Mouse (Mus musculus): Measurements from ENCODE around the gene Pgpep1l. TPM values are rescaled to one million over a fixed set of nuclear protein-coding genes. Genes with fewer than 3 reads are reported as not detected.

Gene Pgpep1l
- total RNA-seq, 2 experiments from 2014 or later, result not detected

DNA sequence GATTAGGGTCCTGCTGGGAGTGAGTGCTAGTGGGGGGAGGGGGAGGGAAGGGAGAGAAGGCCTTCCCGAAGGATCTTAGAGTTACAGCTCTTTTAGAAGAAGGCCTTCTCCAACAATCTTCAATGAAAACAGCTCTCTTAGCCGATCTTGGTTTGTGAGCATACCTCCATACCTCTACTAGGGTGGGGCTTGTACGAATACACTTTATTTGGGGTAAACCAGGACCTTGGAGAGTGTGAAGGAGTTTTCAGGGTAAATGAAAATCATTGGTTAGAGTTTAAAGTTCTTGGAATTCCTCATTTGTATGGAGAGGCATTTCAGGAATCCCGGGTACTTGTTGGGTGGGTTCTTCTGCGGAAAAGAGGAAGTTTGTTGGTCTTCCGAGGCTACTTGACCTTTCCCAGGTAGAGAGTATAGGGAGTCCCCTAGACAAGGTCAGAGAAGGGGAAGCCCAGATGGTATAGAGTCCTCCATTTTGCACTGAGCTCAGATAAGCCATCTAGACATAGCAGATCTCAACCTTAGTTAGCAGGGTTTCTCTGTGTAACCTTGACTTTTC, 4.4 kb downstream of the Pgpep1l start:
- no peak for DNase-seq

DNA sequence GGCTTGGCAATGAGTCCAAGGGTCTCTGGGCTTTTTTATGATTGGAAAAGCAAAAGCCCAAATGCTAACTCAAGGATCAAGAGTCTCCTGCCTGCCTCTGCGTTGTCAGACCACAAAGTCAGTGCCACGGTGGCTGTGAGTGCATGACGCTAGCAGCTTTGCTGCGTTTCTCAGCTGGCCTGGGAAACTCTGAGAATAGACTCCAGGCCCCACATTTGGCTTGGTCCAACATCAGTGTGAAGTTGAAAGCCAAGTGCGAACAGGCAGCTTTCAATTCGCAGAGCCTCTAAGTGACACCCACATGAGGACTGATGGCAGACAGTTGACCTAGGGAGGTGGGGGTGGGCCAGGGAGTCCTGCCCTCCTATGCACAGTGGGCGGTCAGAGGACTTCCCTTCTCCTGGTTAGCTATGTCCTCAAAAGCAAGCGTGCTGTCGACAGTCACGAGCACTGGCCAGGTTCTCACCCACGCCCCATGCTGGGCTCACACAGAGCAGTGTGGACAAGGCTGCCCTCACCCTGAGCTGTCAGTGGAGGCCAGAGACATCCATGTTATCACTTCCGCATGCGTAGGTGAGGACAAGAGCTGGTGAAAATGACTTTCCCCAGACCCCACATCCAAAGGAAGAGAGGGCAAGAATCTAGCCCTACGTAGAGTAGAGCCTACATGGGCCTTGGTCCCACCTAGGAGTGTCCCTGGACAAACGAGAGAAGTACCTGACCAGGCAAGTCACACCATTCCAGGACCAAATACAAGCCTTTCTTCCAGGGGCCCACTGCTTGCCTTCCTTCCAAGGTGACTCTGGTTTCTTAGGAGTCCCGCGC, 5.5 kb downstream of the Pgpep1l start:
- DNase-seq, result no peak

DNA sequence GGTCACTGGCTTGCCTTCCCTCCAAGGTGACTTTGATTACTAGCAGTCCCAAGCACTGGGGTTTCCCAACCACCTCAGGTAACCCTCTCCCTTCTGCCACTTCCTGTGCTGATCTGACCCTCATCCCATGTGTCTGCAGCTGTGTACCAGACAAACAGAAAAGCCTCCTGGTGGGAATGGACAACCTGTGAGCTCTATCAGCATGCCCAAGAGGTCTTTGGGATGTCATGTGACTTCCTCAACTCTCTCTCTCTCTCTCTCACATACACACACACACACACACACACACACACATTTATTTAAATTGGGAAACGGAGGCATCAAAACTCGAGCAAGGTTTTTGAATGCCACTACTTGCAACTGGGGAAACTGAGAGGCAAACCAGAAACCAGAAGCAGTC, 6.3 kb downstream of the Pgpep1l start:
- no peak for DNase-seq

DNA sequence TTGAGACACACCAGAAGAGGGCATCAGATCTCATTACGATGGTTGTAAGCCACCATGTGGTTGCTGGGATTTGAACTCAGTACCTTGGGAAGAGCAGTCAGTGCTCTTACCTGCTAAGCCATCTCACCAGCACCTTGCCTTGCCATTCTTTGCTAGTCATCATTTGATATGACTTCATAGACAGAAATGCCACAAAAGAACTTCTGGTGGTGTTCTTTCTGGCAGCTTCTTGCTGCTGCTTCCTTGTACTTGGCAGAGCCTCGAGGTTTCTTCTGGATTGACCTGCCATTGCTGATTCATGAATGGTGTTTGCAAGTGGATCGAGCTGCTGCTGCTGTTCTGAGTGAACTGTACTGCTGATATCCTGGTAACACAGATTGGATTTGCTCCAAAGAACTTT, 13.1 kb downstream of the Pgpep1l start:
- no peak for DNase-seq

DNA sequence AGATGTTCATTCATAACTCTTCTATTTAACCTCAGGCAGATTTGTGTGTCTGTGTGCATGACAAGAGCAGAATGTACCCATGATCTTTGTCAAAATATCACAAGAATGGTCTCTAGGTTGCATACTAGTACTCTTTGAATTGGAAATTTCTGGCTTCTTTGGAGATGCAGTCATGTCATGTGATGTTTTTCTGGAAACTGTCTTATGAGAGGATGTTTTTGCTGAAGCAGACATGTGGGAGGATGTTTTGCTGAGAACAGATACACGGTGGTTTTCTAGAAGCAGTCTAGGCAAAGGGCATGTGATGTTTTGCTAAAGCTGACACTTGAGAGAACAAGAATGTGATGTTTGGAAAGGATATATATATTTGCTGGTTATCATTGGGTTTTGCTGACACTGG, 13.6 kb downstream of the Pgpep1l start:
- DNase-seq, result no peak

DNA sequence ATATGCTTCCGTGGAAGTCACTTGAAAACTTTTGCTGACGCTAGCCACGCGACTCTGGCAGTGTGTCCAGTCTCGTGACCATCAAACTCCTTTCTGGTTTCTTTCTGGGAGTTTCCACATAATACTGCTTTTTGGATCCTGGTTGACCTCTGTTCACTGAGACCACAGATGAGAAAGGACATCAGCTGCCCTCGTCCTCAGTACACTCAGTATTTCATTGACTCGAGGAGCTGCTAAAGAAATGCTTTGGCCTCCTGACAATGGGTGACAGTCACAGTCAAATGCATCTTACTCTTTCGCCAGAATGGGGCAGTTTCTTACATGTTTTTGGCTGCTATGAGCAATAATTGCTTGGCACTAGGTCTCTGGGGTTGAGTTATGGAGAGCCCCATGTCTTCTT, 17.8 kb downstream of the Pgpep1l start:
- no peak for DNase-seq

DNA sequence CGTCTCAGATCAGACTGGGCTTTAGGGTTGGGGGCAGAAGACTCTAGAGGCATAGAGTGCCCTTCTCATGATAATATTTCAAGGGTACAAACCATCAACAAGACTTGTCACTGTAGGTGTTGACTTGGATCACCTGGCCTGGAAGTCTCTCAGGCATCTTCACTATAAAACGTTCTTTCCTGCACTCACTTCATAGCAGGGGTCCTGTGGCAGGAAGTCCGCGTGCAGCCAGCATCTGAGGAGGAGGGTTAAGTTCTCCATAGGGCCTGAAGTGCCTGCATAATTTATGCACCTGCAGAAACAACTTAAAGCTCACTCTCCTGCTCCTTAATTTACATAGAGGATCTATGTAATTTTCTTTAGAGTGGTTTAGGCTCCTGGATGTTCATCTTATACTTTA, 18.4 kb downstream of the Pgpep1l start:
- DNase-seq, result no peak

DNA sequence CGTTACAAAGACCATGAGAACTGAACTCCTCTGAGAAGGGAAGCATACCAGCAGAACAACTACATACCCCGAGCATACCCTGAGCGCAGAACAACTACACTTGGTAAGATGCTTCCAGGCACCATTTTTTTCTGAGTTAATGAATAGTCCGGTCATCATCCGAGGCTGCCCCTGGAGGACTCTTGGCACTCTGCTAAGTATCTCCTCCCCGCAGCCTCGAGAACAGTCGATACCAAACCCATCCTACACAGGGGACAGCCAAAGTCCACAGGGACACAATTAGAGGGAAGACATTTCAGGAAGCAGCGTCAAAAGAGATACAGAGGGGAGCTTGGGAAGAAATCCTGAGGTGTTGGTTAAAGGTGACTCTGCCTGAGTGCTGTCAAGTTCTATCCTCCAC, 22.8 kb downstream of the Pgpep1l start:
- no peak for DNase-seq

DNA sequence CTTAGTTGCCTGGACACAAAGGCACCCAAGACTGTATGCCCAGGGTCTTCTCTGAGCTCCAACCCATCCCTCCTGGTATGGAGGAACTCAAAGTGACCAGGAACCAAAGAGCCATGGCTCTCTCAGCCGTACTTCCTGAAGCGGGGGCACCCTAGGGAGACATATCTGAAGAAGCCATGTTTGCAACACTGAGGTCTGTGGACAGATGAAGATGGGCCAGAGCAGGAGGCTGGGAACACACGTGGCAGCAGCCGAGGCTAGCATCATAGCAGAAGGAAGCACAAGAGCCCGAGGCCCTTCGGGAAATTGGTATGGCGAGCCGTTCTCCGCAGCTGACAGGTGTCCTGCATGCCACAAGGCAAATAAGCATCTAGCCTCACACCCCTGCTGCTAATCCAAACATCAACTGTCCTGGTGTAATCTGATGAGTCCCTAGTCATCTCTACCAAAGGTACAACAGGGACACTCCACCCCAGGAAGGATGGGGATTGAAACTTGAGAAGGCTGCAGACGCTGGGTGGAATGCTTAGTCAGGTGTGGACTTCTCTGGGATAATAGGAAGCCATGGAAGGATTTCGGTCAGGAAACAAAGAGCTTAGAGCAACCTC, 24.7 kb downstream of the Pgpep1l start:
- DNase-seq, result no peak

DNA sequence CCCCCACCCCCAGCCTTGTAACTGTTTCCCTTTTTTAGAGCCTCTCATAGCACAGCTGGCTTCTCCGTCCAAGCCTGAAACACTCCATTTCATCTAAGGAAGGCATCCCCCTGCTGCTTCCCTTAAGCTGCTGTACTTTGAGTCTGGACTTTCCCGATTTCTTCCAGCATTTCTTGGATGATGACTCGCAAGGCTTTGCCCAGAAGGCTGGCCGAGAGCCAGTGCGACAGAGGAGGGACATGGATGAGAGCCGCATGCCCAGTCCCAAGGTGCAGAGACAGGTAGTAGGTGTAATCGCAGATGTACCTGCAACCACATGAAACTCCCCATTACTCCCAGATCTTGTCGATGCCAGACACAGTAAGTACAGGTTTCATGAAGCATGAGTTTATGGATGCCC, 27.2 kb downstream of the Pgpep1l start:
- no peak for DNase-seq

DNA sequence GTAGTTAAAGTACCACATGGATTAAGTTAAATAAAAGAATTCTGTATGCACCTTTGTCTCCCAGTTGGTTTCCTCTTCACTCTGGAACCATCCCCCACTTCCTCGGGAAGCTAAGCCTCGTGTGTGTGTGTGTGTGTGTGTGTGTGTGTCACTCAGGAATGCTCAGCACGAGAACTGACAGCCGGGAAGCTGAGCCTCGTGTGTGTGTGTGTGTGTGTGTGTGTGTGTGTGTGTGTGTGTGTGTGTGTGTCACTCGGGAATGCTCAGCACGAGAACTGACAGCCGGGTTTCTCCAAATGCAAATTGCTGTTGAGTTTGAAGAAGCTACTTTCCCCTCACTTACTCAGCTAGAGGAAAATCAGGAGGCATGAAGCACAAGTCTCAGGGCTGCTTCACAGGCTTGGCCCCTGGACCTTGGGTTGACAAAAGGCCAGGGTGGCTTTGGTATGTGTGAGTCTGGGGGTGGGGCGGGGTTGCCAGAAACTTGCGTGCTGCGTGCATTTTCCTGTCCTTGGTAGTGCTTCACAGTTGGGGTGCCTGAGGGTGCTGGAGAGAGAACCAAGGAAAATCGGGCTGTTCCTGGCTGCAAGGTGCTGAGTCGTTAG, 30.3 kb downstream of the Pgpep1l start:
- DNase-seq, result peak; percentile 55 to 56

DNA sequence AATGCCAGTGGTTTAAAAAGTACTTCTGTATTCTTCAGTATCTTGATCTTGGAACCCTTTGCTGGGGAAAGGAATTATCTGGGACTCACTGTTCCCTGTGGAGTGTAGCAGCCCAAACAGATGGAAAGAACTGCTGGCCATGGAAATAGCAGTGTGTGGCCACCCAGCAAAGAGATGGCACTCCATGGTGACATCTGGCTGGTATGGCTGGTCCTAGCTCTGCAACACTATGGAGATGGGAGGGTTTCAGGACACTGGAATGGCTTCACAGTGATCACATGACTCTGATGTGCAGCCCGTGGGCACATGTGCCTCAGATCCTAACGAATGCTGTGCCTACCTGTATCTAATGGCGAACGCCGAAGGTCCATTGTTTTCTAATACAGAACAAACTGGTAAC, 31.5 kb downstream of the Pgpep1l start:
- DNase-seq, result no peak

DNA sequence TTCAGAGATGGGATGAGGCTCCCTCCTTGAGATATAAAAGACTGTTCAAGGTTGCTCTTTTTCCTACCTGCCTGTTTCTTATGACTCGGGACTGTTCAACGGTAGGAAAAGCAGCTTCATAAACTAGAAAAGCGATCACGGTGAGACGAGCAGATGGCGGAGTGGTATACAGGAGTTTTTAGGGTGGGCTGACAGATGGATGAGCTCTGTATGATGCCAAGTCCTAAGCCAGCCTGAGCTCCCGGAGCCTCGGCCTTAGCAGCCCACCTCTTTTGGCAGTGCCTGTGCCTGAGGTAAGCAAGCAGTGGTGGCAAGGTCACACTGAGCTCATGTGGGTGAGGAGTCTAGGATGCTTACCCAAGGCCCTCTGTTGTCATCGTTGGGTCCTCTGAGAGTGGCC, 33.2 kb downstream of the Pgpep1l start:
- no peak for DNase-seq

DNA sequence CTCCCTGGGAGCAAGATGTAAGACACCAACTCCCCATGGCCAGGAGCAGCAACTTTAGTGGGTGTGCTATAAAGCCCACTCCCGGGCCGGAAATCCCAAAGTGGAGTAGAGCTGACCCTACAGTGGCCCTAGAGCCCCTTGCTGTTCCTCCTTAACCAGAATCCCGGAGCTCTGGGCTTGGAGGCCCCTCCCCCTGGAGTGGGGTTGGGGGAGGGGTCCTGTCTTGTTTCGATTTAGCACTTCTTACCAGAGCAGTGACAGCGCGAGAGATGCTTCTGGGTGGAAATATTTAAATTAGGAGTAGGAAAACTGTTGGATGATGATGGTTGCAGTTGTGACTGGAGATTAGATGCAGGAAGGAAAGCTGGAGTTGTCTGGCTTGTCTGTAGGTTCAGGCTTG, 35.5 kb downstream of the Pgpep1l start:
- DNase-seq, result no peak

DNA sequence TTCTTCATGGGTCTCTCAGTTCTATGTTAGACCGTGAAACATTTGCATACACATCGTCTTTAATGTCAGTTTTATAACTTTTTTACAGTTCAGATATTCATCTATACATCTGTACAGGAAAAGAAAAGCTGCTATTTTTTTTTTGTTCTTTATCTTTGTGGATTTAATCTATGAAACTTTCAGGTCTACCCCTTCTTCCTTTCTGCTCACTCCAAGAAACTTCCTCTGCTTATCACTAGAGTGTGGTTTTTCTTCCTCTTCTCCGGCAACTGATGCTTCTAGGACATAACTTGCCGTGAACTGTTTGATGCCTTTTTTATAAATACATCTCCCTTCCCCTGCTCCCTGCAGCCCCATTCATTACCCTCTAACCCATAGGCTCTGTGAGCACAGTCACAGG, 36.4 kb downstream of the Pgpep1l start:
- no peak for DNase-seq

DNA sequence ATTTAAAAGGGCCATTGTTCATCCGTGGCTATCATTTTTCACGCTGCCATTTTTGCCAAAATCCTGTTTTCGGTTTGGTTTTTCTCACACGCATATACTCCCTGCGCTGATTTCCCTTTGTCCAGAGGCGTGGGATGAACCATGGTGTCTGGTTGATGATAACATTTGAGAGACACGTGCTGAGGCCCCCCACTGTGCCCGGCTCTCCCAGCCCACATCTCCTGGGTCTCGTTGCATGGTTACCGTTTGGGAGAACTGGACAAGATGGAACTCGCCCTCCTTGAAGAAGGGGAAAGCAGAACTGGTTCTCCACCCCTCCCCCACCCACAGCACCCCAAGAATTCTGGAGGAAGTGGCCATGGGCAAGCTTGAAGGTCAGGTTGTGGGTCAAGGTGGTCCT, 37.0 kb downstream of the Pgpep1l start:
- no peak for DNase-seq

DNA sequence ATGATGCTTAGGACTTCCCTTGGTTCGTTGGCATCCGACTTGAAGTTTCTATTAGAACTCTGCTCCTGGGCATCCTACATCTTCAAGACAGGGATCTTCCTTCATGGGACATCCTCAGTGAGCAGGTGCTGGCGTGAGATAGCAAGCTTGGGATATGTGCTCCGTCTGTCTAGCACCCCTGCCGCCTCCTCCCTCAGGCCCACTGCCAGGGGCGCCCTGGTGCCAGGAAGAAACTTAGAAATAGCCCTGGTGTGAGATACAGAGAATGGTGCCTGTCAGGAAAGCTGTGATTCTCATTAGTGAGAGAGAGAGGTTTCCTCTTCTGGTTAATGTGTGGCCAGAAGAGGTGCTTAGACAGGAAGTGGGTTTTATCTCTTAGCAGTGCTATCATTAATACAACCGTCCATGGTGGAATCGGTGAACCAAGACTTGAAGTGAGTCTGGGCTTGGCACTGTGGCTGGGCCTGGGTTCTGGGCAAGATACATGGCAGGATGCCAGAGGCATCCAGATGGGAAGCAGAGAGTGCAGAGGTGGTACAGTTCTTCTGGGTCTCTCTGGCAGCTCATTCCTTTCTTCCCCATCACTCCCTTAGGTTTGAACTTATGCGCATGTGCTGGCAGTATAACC, 38.5 kb downstream of the Pgpep1l start:
- no peak for DNase-seq

DNA sequence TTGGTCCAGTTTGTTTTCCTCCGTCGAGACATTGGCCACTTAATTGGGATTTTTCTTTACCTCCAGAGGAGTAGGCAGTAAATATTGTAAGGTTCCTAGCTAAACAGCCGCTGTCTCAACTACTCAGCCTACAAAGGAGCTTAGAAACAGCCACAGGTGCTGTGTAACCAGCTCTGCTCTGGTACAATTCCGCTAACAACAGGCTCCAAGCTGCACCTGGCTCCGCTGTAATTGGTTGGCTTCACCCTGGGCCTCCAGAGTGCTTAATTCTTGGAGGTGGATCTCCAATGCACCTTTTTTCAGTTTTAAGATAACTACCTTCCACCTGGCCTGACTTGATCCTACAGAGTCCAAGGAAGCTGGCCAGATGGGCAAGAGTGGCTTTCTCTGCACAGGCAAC, 40.0 kb downstream of the Pgpep1l start:
- no peak for DNase-seq

DNA sequence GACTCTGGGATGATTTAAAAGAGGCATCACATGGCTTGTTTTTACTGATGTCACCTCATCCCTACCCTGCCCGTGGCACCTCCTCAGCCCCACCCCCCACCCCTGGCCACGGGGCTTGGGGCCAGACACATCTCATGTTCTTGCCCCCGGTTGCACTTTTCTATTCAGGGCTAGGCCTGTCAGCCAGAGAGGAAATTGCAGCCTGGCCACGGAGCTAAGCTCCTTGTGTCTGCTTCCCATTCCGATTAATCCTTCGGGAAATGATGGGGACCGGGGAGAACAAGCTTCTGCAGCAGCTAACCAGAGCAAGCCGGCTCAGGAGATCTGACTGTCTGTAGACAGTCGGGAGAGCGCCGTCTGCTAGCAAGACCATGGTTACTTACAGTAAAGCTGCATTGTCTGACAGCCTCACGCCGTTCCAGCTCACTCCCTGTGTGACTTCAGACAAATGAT, 40.7 kb downstream of the Pgpep1l start:
- DNase-seq, result peak; percentile 35 to 56

DNA sequence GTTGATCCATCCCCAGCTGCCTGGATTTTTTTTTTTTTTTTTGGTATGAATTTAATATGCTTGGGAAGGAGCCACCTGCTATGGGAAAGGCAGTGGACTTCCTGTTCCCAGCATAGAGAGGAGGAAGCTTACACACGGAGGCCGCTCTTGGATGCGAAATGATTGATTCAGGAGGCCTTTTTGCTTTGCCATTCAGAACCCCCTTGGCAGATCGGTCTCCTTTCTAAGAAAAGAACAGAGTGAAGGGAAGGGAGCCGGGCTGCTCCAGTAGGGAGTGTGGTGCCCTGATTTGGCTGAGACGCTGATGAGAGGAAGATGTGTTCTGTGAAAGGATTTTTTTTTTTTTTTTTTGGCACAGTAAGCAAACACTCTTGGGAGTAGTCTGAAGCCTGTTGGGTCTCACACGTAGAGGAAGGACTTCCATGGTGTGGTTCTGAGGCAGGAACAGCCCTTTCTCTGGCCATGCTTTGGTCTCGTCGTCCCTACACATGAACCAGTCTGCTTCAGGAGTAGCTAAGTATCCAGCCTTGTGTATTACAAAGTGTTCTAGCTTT, 42.3 kb downstream of the Pgpep1l start:
- peak; percentile 27 to 42 for DNase-seq

DNA sequence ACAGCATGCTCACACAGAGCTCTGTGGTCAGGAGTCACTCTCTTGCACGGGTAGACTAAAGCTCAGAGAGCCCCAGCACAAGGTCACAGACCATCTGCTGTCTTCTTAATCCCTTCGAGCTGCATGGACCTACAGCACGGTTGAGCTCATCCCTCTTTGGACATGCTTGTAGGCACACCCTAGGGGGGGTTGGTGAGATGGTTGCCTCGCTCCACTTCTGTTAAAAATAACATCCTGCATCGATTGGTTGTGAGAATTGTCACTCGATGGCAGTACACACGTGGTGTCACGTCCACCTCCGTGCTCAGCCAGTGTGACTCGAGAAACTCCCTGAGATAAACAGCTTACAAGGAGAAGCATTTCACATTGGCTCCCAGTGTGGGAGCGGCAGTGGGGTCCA, 45.2 kb downstream of the Pgpep1l start:
- DNase-seq, result no peak

DNA sequence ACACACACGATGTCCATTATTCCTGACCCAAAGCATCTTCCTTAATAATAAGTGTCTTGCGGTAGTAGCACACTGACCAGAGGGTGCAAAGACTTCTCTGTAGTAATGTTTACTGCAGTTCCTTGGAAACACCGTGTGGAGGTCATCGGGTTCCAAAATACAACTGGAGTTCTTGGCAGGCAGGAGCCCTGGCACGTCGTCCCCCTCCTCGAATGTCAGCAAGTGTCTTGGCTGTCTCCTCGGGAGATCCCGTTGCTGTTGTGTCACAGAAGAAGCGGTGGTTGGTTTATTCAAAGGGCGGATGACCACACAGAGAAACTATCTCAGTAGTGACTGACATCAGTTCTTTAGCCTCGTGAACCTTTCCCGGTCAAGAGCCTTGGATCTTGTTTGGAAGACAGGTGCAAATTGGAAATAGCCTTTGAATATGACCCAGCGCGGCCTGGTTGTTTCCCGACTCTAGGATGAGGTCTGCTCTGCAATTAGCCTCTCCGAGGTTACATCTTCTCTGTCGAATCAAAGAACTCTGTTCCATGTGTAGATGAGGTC, 48.4 kb downstream of the Pgpep1l start:
- DNase-seq, result peak; percentile 56 to 63

All from heart, adult 18-20 months (tissue).